Mouse (Mus musculus): Measurements from ENCODE around the gene Tmem69. TPM values are rescaled to one million over a fixed set of nuclear protein-coding genes. Genes with fewer than 3 reads are reported as not detected.

Gene Tmem69
- polyA plus RNA-seq (2014; fragmentation: Nextera tagmentation; extraction: Ambion mirVana): 51.5 and 55.5 TPM in 2 replicates

DNA sequence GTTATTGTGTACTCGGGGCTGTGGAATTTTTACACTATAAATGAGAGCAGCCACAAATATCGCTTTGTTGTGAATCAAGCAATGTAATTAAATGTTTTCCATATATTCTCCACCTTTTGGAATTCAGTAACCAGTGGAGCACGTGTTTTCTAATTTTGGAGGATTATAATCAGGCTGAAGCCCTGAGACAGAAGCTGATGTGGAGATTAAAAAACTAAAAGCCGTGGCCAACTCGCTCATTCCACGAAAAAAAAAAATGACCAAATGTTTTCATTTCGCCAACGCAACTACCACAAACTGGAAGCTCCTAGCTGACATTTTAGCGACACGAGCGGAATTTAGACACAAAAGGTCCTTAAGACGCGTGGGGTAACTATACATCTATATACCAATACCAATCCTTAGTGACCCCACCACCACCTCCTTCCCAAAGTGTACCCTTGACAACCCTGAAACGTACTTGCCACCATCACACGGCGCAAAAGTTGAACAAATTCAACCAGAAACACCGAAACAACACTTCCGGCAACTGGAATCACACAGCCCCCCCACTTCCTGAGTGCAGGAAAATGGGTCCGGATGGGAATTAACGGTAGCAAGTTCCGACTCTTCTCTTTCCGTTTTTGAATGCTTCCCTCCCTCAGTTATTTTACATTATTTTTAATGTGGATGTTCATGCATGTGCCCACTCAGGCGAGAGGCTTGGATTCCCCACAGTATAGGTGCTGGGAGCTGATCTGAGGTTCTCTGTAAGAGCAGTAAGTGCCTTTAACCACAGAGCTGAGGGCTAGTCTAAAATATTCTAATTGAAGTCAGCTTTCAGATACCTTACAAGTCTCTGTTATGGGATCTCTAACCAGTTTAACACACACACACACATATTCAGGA lies at the start of gene Tmem69:
TSS of gene Tmem69 (minus strand) at position 524 of the 888 bp plus-strand sequence.
- peaks cover 5% of the 10 kb centered on the region; the same call in 1 of the 2 replicates for H3K36me3 ChIP-seq (ENCODE audit: control insufficient read depth, insufficient read depth, low read length)
- peak within 1 kb of the TSS; percentile 81 for H3K9ac ChIP-seq (ENCODE audit: low read depth, low read length)
- peak within 1 kb of the TSS; percentile 93 for H3K27ac ChIP-seq (ENCODE audit: low read depth, low read length)
- peak within 1 kb of the TSS; percentile 83 for H3K4me3 ChIP-seq (ENCODE audit: low read depth, low read length)
- no peaks in the 10 kb centered on the region for H3K27me3 ChIP-seq (replicated peaks; ENCODE audit: control insufficient read depth, insufficient read depth, low read length)
- WGBS: 3% methylated on average over 23 of the region's 23 CpGs
- H3K4me2 ChIP-seq: peak within 1 kb of the TSS; percentile 83
- H3K4me1 ChIP-seq (replicated peaks; ENCODE audit: control insufficient read depth, insufficient read depth, low read length): peaks cover 6% of the 10 kb centered on the region; the same call in 1 of the 2 replicates
- no peaks in the 10 kb centered on the region for H3K9me3 ChIP-seq (ENCODE audit: control insufficient read depth, low read length)
- no peak for ATAC-seq (replicated peaks; ENCODE audit: low FRiP score)
- peak; percentile 83 for DNase-seq (ENCODE audit: low spot score)

DNA sequence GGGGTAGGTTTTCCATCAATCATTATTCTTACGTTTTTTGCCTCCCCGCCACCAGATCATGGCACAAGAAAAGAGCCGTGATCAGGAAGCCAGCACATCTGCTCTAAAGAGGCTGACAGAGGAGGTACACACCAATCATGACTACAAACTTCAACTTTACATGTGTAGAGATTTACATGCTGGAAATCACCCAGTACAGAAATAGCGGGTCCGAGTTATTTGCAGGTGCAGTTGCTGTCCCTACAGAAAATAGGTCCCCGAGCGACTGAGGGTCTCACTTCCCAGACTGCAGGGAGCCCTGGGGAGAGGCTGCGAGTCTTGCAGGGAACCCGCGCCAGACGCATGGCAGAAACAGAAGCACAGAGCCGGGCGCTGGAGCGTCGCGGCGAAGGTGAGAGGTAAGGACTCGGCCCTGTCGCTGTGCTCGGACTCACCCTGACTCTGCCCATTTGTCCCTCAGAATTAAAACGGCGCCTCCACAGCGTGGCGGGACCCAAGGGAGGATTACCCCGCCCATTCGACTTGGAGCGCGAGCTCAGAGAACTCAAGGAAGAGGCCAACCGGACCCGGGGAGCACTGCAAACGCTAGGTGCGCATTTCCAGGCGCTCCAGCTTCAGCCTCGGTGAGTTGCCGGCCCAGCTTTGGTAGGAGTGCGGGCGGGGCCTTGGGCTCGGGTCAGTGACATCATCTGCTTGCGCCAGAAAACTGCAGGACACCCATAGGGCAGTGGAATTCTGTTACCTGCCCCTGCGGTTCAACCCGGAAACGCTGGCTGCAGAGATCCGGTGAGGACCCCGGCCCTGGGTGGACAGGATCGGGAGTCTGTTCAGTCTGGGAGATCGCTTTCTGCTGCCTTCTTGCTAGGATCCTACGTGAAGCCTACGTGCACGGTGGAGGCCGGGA lies 41.5 kb upstream of the Tmem69 start:
- no peaks in the 10 kb centered on the region for H3K9me3 ChIP-seq (ENCODE audit: control insufficient read depth, low read length)
- peaks cover 18% of the 10 kb centered on the region for H3K4me1 ChIP-seq (replicated peaks; ENCODE audit: control insufficient read depth, insufficient read depth, low read length)
- peak overlapping the region; percentile 63 for H3K4me3 ChIP-seq (ENCODE audit: low read depth, low read length)
- DNase-seq (ENCODE audit: low spot score) (peak; percentile 91), ATAC-seq (replicated peaks; ENCODE audit: low FRiP score) (peak; percentile 94)
- H3K36me3 ChIP-seq (ENCODE audit: control insufficient read depth, insufficient read depth, low read length): peaks cover 24% of the 10 kb centered on the region
- peak overlapping the region; percentile 76 for H3K4me2 ChIP-seq
- H3K27ac ChIP-seq (ENCODE audit: low read depth, low read length): peak overlapping the region; percentile 2; the same call in 1 of the 2 replicates
- no peaks in the 10 kb centered on the region for H3K27me3 ChIP-seq (replicated peaks; ENCODE audit: control insufficient read depth, insufficient read depth, low read length)
- peak overlapping the region; percentile 62 for H3K9ac ChIP-seq (ENCODE audit: low read depth, low read length)
- under 1% methylated on average over 50 of the region's 50 CpGs for WGBS

DNA sequence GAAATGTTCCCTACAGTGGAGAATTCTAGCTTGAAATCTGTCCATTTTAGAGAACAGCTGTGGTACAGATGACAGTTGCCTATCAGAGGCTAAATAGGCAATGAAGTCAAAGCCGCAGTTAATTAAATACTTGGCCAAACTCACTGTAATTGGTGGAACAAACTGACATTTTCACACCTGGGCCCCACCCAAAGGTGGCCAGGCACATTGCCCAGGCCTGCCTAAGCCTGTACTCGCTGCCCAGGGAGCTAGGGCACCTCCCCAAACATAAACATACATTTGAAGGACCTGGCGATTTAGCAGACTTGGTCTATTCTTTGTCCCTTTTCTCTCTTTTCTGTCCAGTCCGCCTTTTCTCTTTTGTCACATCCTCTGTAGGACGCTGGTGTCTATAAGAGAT lies 40.6 kb upstream of the Tmem69 start, which contains the start of gene Ccdc17:
TSS of gene Ccdc17 (plus strand) at position 276 of the 400 bp plus-strand sequence.
- Histone ChIP-seq H3K27me3 (replicated peaks; ENCODE audit: control insufficient read depth, insufficient read depth, low read length) (no peaks in the 10 kb centered on the region), H3K9ac (ENCODE audit: low read depth, low read length) (peak within 1 kb of the TSS; percentile 62), H3K4me1 (replicated peaks; ENCODE audit: control insufficient read depth, insufficient read depth, low read length) (peaks cover 18% of the 10 kb centered on the region), H3K4me3 (ENCODE audit: low read depth, low read length) (peak within 1 kb of the TSS; percentile 63), H3K27ac (ENCODE audit: low read depth, low read length) (peak within 1 kb of the TSS; percentile 2; the same call in 1 of the 2 replicates), H3K4me2 (peak within 1 kb of the TSS; percentile 76), H3K36me3 (ENCODE audit: control insufficient read depth, insufficient read depth, low read length) (peaks cover 28% of the 10 kb centered on the region), H3K9me3 (ENCODE audit: control insufficient read depth, low read length) (no peaks in the 10 kb centered on the region)
- no peak for ATAC-seq (replicated peaks; ENCODE audit: low FRiP score)
- DNase-seq (ENCODE audit: low spot score): no peak
- WGBS: 33% methylated on average over 5 of the region's 5 CpGs

DNA sequence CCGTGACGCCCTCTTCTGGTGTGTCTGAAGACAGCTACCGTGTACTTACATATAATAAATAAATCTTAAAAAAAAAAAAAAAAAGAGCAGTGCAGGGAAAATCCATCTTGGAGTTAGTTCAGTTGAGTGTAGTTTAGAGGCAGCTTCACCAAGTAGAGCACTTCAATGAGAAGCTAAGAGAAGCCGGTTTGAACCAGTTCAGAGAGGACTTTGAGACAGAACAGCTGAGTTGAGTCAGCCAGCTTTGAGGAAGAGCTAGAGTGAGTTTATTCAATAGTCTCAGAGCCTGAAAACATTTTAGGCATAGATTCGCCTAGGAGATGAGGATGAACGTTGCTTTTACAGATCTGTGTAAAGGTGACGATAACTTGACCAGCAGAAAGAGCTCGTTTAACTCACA lies 40.1 kb upstream of the Tmem69 start:
- ATAC-seq (replicated peaks; ENCODE audit: low FRiP score) (no peak), DNase-seq (ENCODE audit: low spot score) (peak; percentile 11)
- no peak overlapping the region for H3K9ac ChIP-seq (ENCODE audit: low read depth, low read length)
- H3K27ac ChIP-seq (ENCODE audit: low read depth, low read length): no peak overlapping the region
- peaks cover 18% of the 10 kb centered on the region for H3K4me1 ChIP-seq (replicated peaks; ENCODE audit: control insufficient read depth, insufficient read depth, low read length)
- WGBS: 80% methylated on average over 8 of the region's 8 CpGs
- H3K9me3 ChIP-seq (ENCODE audit: control insufficient read depth, low read length): no peaks in the 10 kb centered on the region
- peak overlapping the region; percentile 76; the same call in 1 of the 2 replicates for H3K4me2 ChIP-seq
- no peaks in the 10 kb centered on the region for H3K27me3 ChIP-seq (replicated peaks; ENCODE audit: control insufficient read depth, insufficient read depth, low read length)
- no peak overlapping the region for H3K4me3 ChIP-seq (ENCODE audit: low read depth, low read length)
- H3K36me3 ChIP-seq (ENCODE audit: control insufficient read depth, insufficient read depth, low read length): peaks cover 30% of the 10 kb centered on the region

DNA sequence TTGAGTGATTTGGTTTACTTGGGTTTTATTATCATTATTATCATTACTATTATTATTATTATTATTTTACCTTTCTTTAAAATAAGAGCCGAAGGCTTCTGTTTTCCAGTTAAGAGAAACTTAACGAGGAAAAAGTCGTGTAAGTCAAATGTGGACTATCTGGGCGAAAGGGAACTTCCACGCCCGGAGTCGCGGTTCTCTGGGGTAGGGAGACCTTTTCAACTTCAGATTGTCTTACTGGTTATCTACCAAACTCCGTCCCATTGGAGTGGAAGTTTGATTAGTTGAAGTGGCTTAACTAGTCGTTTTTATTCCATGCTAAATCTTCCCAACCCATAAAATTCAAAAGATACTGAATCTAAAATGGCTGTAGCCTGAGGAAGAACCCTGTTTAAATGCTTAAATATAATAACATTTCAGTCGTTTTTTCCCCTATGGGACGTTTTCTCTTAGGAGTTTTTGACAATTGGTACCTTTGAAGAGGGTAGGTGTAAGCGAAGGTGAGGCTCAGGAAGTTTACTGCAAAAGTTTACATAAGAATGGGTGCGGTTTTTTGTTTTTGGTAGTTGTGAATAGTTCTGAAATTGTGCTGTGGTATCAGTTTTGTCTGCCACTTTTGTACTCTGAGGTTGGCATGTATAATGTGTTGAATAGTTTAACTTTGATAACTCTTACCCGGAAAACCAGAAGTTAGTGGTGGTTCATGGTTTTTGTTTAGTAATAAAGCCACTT lies 2.6 kb upstream of the Tmem69 start:
- Histone ChIP-seq H3K9me3 (ENCODE audit: control insufficient read depth, low read length) (no peaks in the 10 kb centered on the region), H3K36me3 (ENCODE audit: control insufficient read depth, insufficient read depth, low read length) (peaks cover 4% of the 10 kb centered on the region; the same call in 1 of the 2 replicates), H3K9ac (ENCODE audit: low read depth, low read length) (peak overlapping the region; percentile 81), H3K4me1 (replicated peaks; ENCODE audit: control insufficient read depth, insufficient read depth, low read length) (peaks cover 8% of the 10 kb centered on the region; the same call in 1 of the 2 replicates), H3K27me3 (replicated peaks; ENCODE audit: control insufficient read depth, insufficient read depth, low read length) (no peaks in the 10 kb centered on the region), H3K4me3 (ENCODE audit: low read depth, low read length) (peak overlapping the region; percentile 83), H3K27ac (ENCODE audit: low read depth, low read length) (peak overlapping the region; percentile 93), H3K4me2 (peak overlapping the region; percentile 83)
- WGBS: 2% methylated on average over 15 of the region's 15 CpGs
- ATAC-seq (replicated peaks; ENCODE audit: low FRiP score): no peak
- no peak for DNase-seq (ENCODE audit: low spot score)

DNA sequence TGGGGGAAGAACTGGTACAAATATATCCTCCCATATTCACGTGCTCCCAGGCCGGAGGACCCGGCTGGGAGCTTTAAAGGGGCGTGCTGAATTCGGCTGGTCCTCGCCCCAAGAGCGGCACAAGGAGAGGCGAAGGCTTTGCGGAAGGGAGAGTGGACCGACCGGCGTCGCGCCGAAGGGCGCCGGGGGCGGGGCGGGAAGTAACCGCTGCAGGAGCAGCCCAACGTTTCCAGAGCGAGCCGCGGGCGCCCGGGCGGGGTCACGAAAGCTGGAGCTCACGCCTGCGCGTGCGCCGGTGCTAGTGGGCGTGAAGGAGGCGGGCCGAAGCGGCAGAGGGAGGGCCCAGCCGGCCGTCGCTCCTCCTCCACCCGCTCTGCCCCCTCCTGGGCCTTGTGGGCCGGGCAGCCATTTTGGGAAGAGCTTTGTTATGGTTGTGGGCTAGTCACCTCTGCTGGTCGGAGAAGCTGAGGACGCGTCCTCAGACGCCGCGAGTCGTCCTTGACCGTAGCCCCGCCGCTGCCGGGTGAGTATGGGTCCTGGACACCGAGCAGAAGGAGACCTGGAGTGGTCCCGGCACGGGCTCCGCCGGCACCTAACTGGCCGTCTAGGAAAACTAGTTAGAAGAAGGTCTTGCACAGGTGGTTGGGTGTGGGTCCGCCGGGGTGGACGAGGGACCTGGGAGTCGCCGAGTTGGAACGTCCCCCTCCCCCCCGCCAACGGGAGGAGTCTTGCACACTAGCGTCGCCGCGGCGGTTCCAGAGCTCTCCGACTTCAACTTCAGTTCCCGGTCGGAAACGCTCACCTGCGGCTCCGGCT lies 1.8 kb upstream of the Tmem69 start, which contains the start of gene Gpbp1l1:
TSS of gene Gpbp1l1 (plus strand) at position 353 of the 816 bp plus-strand sequence.
- DNase-seq (ENCODE audit: low spot score) (peak; percentile 98), ATAC-seq (replicated peaks; ENCODE audit: low FRiP score) (peak; percentile 92)
- no peaks in the 10 kb centered on the region for H3K27me3 ChIP-seq (replicated peaks; ENCODE audit: control insufficient read depth, insufficient read depth, low read length)
- H3K27ac ChIP-seq (ENCODE audit: low read depth, low read length): peak within 1 kb of the TSS; percentile 93
- H3K4me1 ChIP-seq (replicated peaks; ENCODE audit: control insufficient read depth, insufficient read depth, low read length): peaks cover 8% of the 10 kb centered on the region; the same call in 1 of the 2 replicates
- WGBS: under 1% methylated on average over 78 of the region's 78 CpGs
- H3K9me3 ChIP-seq (ENCODE audit: control insufficient read depth, low read length): no peaks in the 10 kb centered on the region
- H3K9ac ChIP-seq (ENCODE audit: low read depth, low read length): peak within 1 kb of the TSS; percentile 81
- H3K36me3 ChIP-seq (ENCODE audit: control insufficient read depth, insufficient read depth, low read length): peaks cover 5% of the 10 kb centered on the region; the same call in 1 of the 2 replicates
- peak within 1 kb of the TSS; percentile 83 for H3K4me2 ChIP-seq
- H3K4me3 ChIP-seq (ENCODE audit: low read depth, low read length): peak within 1 kb of the TSS; percentile 83

DNA sequence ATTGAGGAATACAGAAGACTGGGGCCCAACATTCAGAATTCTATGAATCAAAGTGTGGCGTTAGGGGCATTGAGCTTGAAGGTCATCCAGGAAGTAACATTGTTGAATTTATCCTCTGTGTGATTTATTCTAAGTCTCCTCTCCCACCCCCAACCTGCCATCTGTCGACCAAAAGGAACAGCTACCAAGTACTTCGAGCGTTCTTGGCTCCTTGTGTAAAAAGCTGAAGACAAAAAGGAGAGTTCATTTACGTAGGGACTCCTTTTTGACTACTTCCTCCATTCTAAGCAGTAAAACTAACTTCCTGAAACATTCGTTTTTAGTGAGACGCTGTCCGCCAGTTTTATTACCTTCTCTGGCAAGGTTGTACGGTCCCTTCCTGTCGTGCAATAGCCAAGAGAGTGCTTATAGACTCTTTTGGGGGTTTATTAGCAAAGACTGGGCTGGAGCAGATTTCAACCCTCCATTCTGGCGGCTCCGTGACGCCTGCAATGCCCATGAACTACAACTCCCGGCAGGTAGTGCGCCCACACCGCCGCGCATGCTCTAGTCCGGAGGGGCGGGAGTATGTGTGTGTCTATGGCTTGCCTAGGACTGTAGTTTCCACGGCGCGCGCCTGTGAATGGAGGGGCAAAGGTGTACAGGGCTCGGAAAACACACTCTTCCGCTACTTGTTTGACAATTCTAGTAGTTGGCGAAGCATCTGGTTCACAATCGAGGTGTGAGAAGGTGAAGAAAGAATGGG lies 997 bp upstream of the Tmem69 start:
- Histone ChIP-seq H3K27me3 (replicated peaks; ENCODE audit: control insufficient read depth, insufficient read depth, low read length) (no peaks in the 10 kb centered on the region), H3K4me1 (replicated peaks; ENCODE audit: control insufficient read depth, insufficient read depth, low read length) (peaks cover 8% of the 10 kb centered on the region; the same call in 1 of the 2 replicates), H3K4me2 (peak overlapping the region; percentile 83), H3K4me3 (ENCODE audit: low read depth, low read length) (peak overlapping the region; percentile 83), H3K27ac (ENCODE audit: low read depth, low read length) (peak overlapping the region; percentile 93), H3K36me3 (ENCODE audit: control insufficient read depth, insufficient read depth, low read length) (peaks cover 5% of the 10 kb centered on the region; the same call in 1 of the 2 replicates), H3K9me3 (ENCODE audit: control insufficient read depth, low read length) (no peaks in the 10 kb centered on the region), H3K9ac (ENCODE audit: low read depth, low read length) (peak overlapping the region; percentile 81)
- ATAC-seq (replicated peaks; ENCODE audit: low FRiP score): peak; percentile 93
- under 1% methylated on average over 28 of the region's 28 CpGs for WGBS
- DNase-seq (ENCODE audit: low spot score): peak; percentile 90

All from liver, embryonic 11.5 days (tissue).